ENCODE assay signal across 8 mouse cellular contexts in the genomic region with DNA sequence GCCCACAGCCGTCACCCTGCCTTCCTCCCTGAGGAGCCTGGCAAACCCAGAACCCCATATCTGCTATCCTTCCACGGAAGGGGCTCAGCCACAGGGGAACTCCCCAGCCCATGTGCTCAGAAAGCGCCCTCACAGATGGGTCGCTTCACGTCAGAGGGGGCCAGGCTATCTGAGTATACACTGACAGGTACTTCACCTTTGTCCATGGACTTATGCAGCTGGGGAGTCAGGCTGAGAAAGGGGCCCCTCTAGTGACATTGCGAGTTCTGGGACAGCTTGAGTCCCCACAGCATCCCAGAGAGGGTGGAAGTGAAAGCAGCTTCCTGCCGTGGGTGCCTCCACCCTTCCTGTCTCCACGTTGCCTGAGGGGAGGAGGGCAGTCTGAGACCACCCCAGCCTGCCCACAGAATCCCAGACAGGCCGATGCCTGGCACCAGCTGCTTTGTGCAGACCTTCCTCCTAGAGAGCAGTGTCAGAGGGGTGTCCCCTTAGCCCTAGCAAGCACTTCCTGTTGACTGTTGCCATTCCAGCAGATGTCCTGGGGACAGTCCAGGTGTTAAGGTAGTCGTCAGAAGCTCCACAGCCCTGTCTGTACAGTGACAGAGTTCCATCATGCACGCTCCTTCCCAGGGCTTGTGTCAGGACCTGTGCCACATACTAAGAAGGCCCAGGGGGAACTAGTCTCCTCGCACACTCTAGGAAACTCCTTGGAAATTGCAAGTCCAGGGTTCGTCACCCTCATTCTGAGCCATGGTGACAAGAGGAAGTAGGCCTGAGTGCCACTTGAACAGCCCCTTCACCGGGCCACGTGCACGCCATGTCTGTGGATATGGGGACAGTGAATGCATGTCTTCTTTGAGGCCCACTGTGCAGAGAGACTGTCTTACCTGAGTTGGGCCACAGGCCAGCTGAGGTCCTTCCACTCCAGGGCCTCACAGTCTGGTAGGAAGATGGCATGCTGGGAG. TPM values are rescaled to one million over a fixed set of nuclear protein-coding genes. Genes with fewer than 3 reads are reported as not detected.
A peak's percentile ranks its signal among the peaks of the same experiment; 100 is the strongest.
DNase-seq lines count a peak whose midpoint lies in the region; ATAC-seq and TF ChIP-seq lines count a peak whose summit lies in the region.

No protein-coding gene starts in this region.

- no peak overlapping the region for H3K27ac ChIP-seq in intestine, embryonic 15.5 days
- no peak overlapping the region for H3K27ac ChIP-seq in intestine, postnatal 0 days (ENCODE audit: low read depth, low read length)
- H3K27ac ChIP-seq in heart, postnatal 0 days (ENCODE audit: low read depth), result peak overlapping the region; percentile 54

- no peak overlapping the region for H3K4me3 ChIP-seq in intestine, embryonic 15.5 days (replicated peaks)
- no peak overlapping the region for H3K4me3 ChIP-seq in intestine, postnatal 0 days (ENCODE audit: low read depth, low read length)
- H3K4me3 ChIP-seq in heart, postnatal 0 days (ENCODE audit: low read depth, low read length), result no peak overlapping the region

- WGBS in intestine, embryonic 15.5 days, result 67% methylated on average over 16 of the region's 16 CpGs
- WGBS in intestine, postnatal 0 days, result 70% methylated on average over 16 of the region's 16 CpGs
- WGBS in heart, postnatal 0 days, result 59% methylated on average over 16 of the region's 16 CpGs

- DNase-seq in MEL-GATA-1-ER (ENCODE audit: extremely low read depth, low read depth) (peak; percentile 80), adipocyte (ENCODE audit: low spot score) (no peak)
- no peak for DNase-seq in heart, postnatal 0 days (ENCODE audit: low spot score)
- DNase-seq in naive thymus-derived CD4-positive, alpha-beta T cell, adult 2 months (ENCODE audit: low read depth), result peak; percentile 59
- no peak for DNase-seq in adrenal gland, postnatal 4 days (ENCODE audit: low spot score in 2 of 2)
- no peak for DNase-seq in kidney, adult 9 months

- no peak overlapping the region for H3K4me2 ChIP-seq in intestine, embryonic 15.5 days (replicated peaks)
- no peak overlapping the region for H3K4me2 ChIP-seq in intestine, postnatal 0 days (replicated peaks; ENCODE audit: low read depth)
- H3K4me2 ChIP-seq in heart, postnatal 0 days (ENCODE audit: low read depth, low read length), result no peak overlapping the region

- peak overlapping the region; percentile 10; the same call in 1 of the 2 replicates for H3K9ac ChIP-seq in intestine, embryonic 15.5 days
- no peak overlapping the region for H3K9ac ChIP-seq in intestine, postnatal 0 days (ENCODE audit: low read depth, low read length)
- no peak overlapping the region for H3K9ac ChIP-seq in heart, postnatal 0 days (replicated peaks; ENCODE audit: low read depth, low read length)

- no peak for ATAC-seq in intestine, embryonic 15.5 days
- no peak for ATAC-seq in intestine, postnatal 0 days
- ATAC-seq in heart, postnatal 0 days (ENCODE audit: insufficient read depth, low read depth), result no peak

- no peaks in the 10 kb centered on the region for H3K27me3 ChIP-seq in intestine, embryonic 15.5 days (replicated peaks)
- H3K27me3 ChIP-seq in intestine, postnatal 0 days (replicated peaks; ENCODE audit: control insufficient read depth, insufficient read depth, low read length), result peaks cover 5% of the 10 kb centered on the region; the same call in 1 of the 2 replicates
- no peaks in the 10 kb centered on the region for H3K27me3 ChIP-seq in heart, postnatal 0 days (ENCODE audit: control insufficient read depth, insufficient read depth, low read length)

- H3K4me1 ChIP-seq in intestine, embryonic 15.5 days (replicated peaks), result peaks cover 38% of the 10 kb centered on the region
- H3K4me1 ChIP-seq in intestine, postnatal 0 days (replicated peaks; ENCODE audit: control insufficient read depth, insufficient read depth, low read length), result peaks cover 2% of the 10 kb centered on the region; the same call in 1 of the 2 replicates
- H3K4me1 ChIP-seq in heart, postnatal 0 days (ENCODE audit: control insufficient read depth, insufficient read depth), result peaks cover 61% of the 10 kb centered on the region

- no peaks in the 10 kb centered on the region for H3K9me3 ChIP-seq in intestine, embryonic 15.5 days
- H3K9me3 ChIP-seq in intestine, postnatal 0 days (ENCODE audit: control insufficient read depth), result no peaks in the 10 kb centered on the region
- H3K9me3 ChIP-seq in heart, postnatal 0 days (replicated peaks; ENCODE audit: control insufficient read depth, low read length), result no peaks in the 10 kb centered on the region

- TF ChIP-seq CTCF in intestine, postnatal 0 days (IDR thresholded peaks at IDR 0.05; ENCODE audit: low read depth), result no peak
- no peak for TF ChIP-seq CTCF in heart, postnatal 0 days (IDR thresholded peaks at IDR 0.05; ENCODE audit: low read depth)

- TF ChIP-seq EP300 in heart, postnatal 0 days (IDR thresholded peaks at IDR 0.05; ENCODE audit: low read depth), result no peak

- H3K36me3 ChIP-seq in intestine, embryonic 15.5 days, result no peaks in the 10 kb centered on the region
- H3K36me3 ChIP-seq in intestine, postnatal 0 days (ENCODE audit: control insufficient read depth, insufficient read depth), result no peaks in the 10 kb centered on the region
- H3K36me3 ChIP-seq in heart, postnatal 0 days (replicated peaks; ENCODE audit: control insufficient read depth, insufficient read depth, low read length), result no peaks in the 10 kb centered on the region

RNA-seq across cellular contexts. Expression of a gene that starts 5.6 kb away (rescaled TPM):
- 2.5 and 2.8 TPM in 2 replicates for polyA plus RNA-seq in intestine, embryonic 15.5 days (2015; fragmentation: Nextera tagmentation; extraction: Ambion mirVana)
- polyA plus RNA-seq in intestine, postnatal 0 days (2015; fragmentation: Nextera tagmentation; extraction: Ambion mirVana), result 0.70 and 1.1 TPM in 2 replicates
- total RNA-seq in heart, postnatal 0 days (2014; rRNA removed; ENCODE audit: low replicate concordance), result 15.1 and 17.1 TPM in 2 replicates
- 1.8 and 2.7 TPM in 2 replicates for polyA plus RNA-seq in heart, postnatal 0 days (2015; fragmentation: Nextera tagmentation; extraction: Ambion mirVana)
- 10 to 100 TPM; 26.5 to 27.3 TPM for total RNA-seq in adrenal gland, postnatal 4 days (2021)

RNA-seq across cellular contexts. Expression of a gene that starts 25.6 kb away (rescaled TPM):
- polyA plus RNA-seq in intestine, embryonic 15.5 days (2015; fragmentation: Nextera tagmentation; extraction: Ambion mirVana), result 2.1 and 2.8 TPM in 2 replicates
- polyA plus RNA-seq in intestine, postnatal 0 days (2015; fragmentation: Nextera tagmentation; extraction: Ambion mirVana), result 0.57 and 0.67 TPM in 2 replicates
- 86.8 and 106 TPM in 2 replicates for total RNA-seq in heart, postnatal 0 days (2014; rRNA removed; ENCODE audit: low replicate concordance)
- 159 and 176 TPM in 2 replicates for polyA plus RNA-seq in heart, postnatal 0 days (2015; fragmentation: Nextera tagmentation; extraction: Ambion mirVana)
- 10 to 100 TPM; 17.1 to 19.5 TPM for total RNA-seq in adrenal gland, postnatal 4 days (2021)

RNA-seq across cellular contexts. Expression of a gene that starts 50.2 kb away (rescaled TPM):
- polyA plus RNA-seq in intestine, embryonic 15.5 days (2015; fragmentation: Nextera tagmentation; extraction: Ambion mirVana), result 183 and 225 TPM in 2 replicates
- 52.6 and 54.5 TPM in 2 replicates for polyA plus RNA-seq in intestine, postnatal 0 days (2015; fragmentation: Nextera tagmentation; extraction: Ambion mirVana)
- 92.0 and 107 TPM in 2 replicates for total RNA-seq in heart, postnatal 0 days (2014; rRNA removed; ENCODE audit: low replicate concordance)
- 62.2 and 71.1 TPM in 2 replicates for polyA plus RNA-seq in heart, postnatal 0 days (2015; fragmentation: Nextera tagmentation; extraction: Ambion mirVana)
- 10 to 100 TPM; 69.9 to 72.6 TPM for total RNA-seq in adrenal gland, postnatal 4 days (2021)

Comparison
In these comparisons a context has a peak if more than half of its experiments do, and no peak if none do; other contexts are left out.
1. DNase-seq: peak in MEL-GATA-1-ER (single experiment) and naive thymus-derived CD4-positive, alpha-beta T cell, adult 2 months (single experiment); none in heart, postnatal 0 days (single experiment), adipocyte (single experiment), adrenal gland, postnatal 4 days (0 of 2) and kidney, adult 9 months (single experiment).
2. RNA of a gene that starts 25.6 kb away (polyA plus RNA-seq): 159 to 176 TPM in heart, postnatal 0 days; 2.1 to 2.8 TPM in intestine, embryonic 15.5 days and 0.57 to 0.67 TPM in intestine, postnatal 0 days; every median in the first group is over 10 times any median in the second.